Mouse (Mus musculus): Measurements from ENCODE around the gene Fam198a. TPM values are rescaled to one million over a fixed set of nuclear protein-coding genes. Genes with fewer than 3 reads are reported as not detected.

Fam198a gene
- polyA plus RNA-seq, 1 experiment from 2014 or later = 4.7 TPM

GRCm38 (mm10) chr9:121911196-121911595 lies 39.6 kb upstream of the Fam198a start:
- H3K4me2 ChIP-seq (replicated peaks) = no peak overlapping the region
- H3K4me1 ChIP-seq = no peaks in the 10 kb centered on the region
- no peak for ATAC-seq (ENCODE audit: insufficient number of reproducible peaks, low FRiP score, low TSS enrichment, low read depth)
- H3K4me3 ChIP-seq (replicated peaks) = no peak overlapping the region
- no peak overlapping the region for H3K9ac ChIP-seq
- no peak overlapping the region for H3K27ac ChIP-seq (replicated peaks)
- no peaks in the 10 kb centered on the region for H3K9me3 ChIP-seq (replicated peaks)
- H3K27me3 ChIP-seq = no peaks in the 10 kb centered on the region
- no peaks in the 10 kb centered on the region for H3K36me3 ChIP-seq
- 78% methylated on average over 7 of the region's 7 CpGs for WGBS

GRCm38 (mm10) chr9:121912786-121913185 lies 38.0 kb upstream of the Fam198a start:
- H3K36me3 ChIP-seq = no peaks in the 10 kb centered on the region
- H3K27me3 ChIP-seq = no peaks in the 10 kb centered on the region
- no peaks in the 10 kb centered on the region for H3K4me1 ChIP-seq
- H3K9me3 ChIP-seq (replicated peaks) = no peaks in the 10 kb centered on the region
- ATAC-seq (ENCODE audit: insufficient number of reproducible peaks, low FRiP score, low TSS enrichment, low read depth) = no peak
- H3K4me3 ChIP-seq (replicated peaks) = no peak overlapping the region
- 76% methylated on average over 4 of the region's 4 CpGs for WGBS
- no peak overlapping the region for H3K4me2 ChIP-seq (replicated peaks)
- no peak overlapping the region for H3K9ac ChIP-seq
- no peak overlapping the region for H3K27ac ChIP-seq (replicated peaks)

GRCm38 (mm10) chr9:121914226-121914757 lies 36.5 kb upstream of the Fam198a start:
- Histone ChIP-seq H3K9me3 (replicated peaks) (no peaks in the 10 kb centered on the region), H3K4me2 (replicated peaks) (no peak overlapping the region), H3K9ac (no peak overlapping the region), H3K4me1 (no peaks in the 10 kb centered on the region), H3K27me3 (no peaks in the 10 kb centered on the region), H3K36me3 (no peaks in the 10 kb centered on the region), H3K27ac (replicated peaks) (no peak overlapping the region), H3K4me3 (replicated peaks) (no peak overlapping the region)
- 61% methylated on average over 8 of the region's 8 CpGs for WGBS
- no peak for ATAC-seq (ENCODE audit: insufficient number of reproducible peaks, low FRiP score, low TSS enrichment, low read depth)

GRCm38 (mm10) chr9:121915056-121915455 lies 35.7 kb upstream of the Fam198a start:
- H3K27ac ChIP-seq (replicated peaks) = no peak overlapping the region
- H3K36me3 ChIP-seq = no peaks in the 10 kb centered on the region
- H3K9me3 ChIP-seq (replicated peaks) = no peaks in the 10 kb centered on the region
- H3K9ac ChIP-seq = no peak overlapping the region
- no peak for ATAC-seq (ENCODE audit: insufficient number of reproducible peaks, low FRiP score, low TSS enrichment, low read depth)
- H3K4me2 ChIP-seq (replicated peaks) = no peak overlapping the region
- no peaks in the 10 kb centered on the region for H3K27me3 ChIP-seq
- H3K4me1 ChIP-seq = no peaks in the 10 kb centered on the region
- WGBS = 90% methylated on average over 10 of the region's 10 CpGs
- no peak overlapping the region for H3K4me3 ChIP-seq (replicated peaks)

GRCm38 (mm10) chr9:121916102-121916501 lies 34.7 kb upstream of the Fam198a start, which contains the start of gene Cyp8b1:
Cyp8b1 (minus strand) TSS chr9:121916305.
- no peaks in the 10 kb centered on the region for H3K9me3 ChIP-seq (replicated peaks)
- no peaks in the 10 kb centered on the region for H3K36me3 ChIP-seq
- 78% methylated on average over 8 of the region's 8 CpGs for WGBS
- H3K27ac ChIP-seq (replicated peaks) = no peak within 1 kb of the TSS
- H3K4me1 ChIP-seq = no peaks in the 10 kb centered on the region
- H3K4me3 ChIP-seq (replicated peaks) = no peak within 1 kb of the TSS
- H3K27me3 ChIP-seq = no peaks in the 10 kb centered on the region
- no peak for ATAC-seq (ENCODE audit: insufficient number of reproducible peaks, low FRiP score, low TSS enrichment, low read depth)
- H3K9ac ChIP-seq = no peak within 1 kb of the TSS
- H3K4me2 ChIP-seq (replicated peaks) = no peak within 1 kb of the TSS

GRCm38 (mm10) chr9:121919027-121919501 lies 31.7 kb upstream of the Fam198a start:
- Histone ChIP-seq H3K9me3 (replicated peaks) (no peaks in the 10 kb centered on the region), H3K36me3 (no peaks in the 10 kb centered on the region), H3K27me3 (no peaks in the 10 kb centered on the region), H3K27ac (replicated peaks) (no peak overlapping the region), H3K4me3 (replicated peaks) (no peak overlapping the region), H3K9ac (no peak overlapping the region), H3K4me1 (no peaks in the 10 kb centered on the region), H3K4me2 (replicated peaks) (no peak overlapping the region)
- WGBS = 67% methylated on average over 10 of the region's 10 CpGs
- ATAC-seq (ENCODE audit: insufficient number of reproducible peaks, low FRiP score, low TSS enrichment, low read depth) = no peak

- WGBS = 83% methylated on average over 8 of the region's 8 CpGs
- Histone ChIP-seq H3K27me3 (no peaks in the 10 kb centered on the region), H3K27ac (replicated peaks) (no peak overlapping the region)
These were observed 27.3 kb upstream of the Fam198a start for GRCm38 (mm10) chr9:121923443-121923842.

GRCm38 (mm10) chr9:121923906-121924305 lies 26.9 kb upstream of the Fam198a start:
- no peaks in the 10 kb centered on the region for H3K9me3 ChIP-seq (replicated peaks)
- no peak overlapping the region for H3K9ac ChIP-seq
- no peak overlapping the region for H3K4me3 ChIP-seq (replicated peaks)
- H3K27me3 ChIP-seq = no peaks in the 10 kb centered on the region
- H3K4me2 ChIP-seq (replicated peaks) = no peak overlapping the region
- no peaks in the 10 kb centered on the region for H3K36me3 ChIP-seq
- no peaks in the 10 kb centered on the region for H3K4me1 ChIP-seq
- H3K27ac ChIP-seq (replicated peaks) = no peak overlapping the region
- WGBS = 82% methylated on average over 5 of the region's 5 CpGs
- ATAC-seq (ENCODE audit: insufficient number of reproducible peaks, low FRiP score, low TSS enrichment, low read depth) = no peak

More at GRCm38 (mm10) chr9:121923443-121923842, 27.3 kb upstream of the Fam198a start:
- Histone ChIP-seq H3K36me3 (no peaks in the 10 kb centered on the region), H3K9me3 (replicated peaks) (no peaks in the 10 kb centered on the region), H3K4me1 (no peaks in the 10 kb centered on the region), H3K4me2 (replicated peaks) (no peak overlapping the region), H3K9ac (no peak overlapping the region), H3K4me3 (replicated peaks) (no peak overlapping the region)
- ATAC-seq (ENCODE audit: insufficient number of reproducible peaks, low FRiP score, low TSS enrichment, low read depth) = no peak

- no peak overlapping the region for H3K4me3 ChIP-seq (replicated peaks)
- H3K9ac ChIP-seq = no peak overlapping the region
- no peak for ATAC-seq (ENCODE audit: insufficient number of reproducible peaks, low FRiP score, low TSS enrichment, low read depth)
- 81% methylated on average over 9 of the region's 9 CpGs for WGBS
- no peak overlapping the region for H3K27ac ChIP-seq (replicated peaks)
- no peaks in the 10 kb centered on the region for H3K4me1 ChIP-seq
- no peaks in the 10 kb centered on the region for H3K36me3 ChIP-seq
- H3K9me3 ChIP-seq (replicated peaks) = no peaks in the 10 kb centered on the region
- H3K27me3 ChIP-seq = no peaks in the 10 kb centered on the region
- no peak overlapping the region for H3K4me2 ChIP-seq (replicated peaks)
These were observed 25.8 kb upstream of the Fam198a start for GRCm38 (mm10) chr9:121924901-121925560.

GRCm38 (mm10) chr9:121925959-121926358 lies 24.8 kb upstream of the Fam198a start:
- 55% methylated on average over 8 of the region's 8 CpGs for WGBS
- Histone ChIP-seq H3K27me3 (no peaks in the 10 kb centered on the region), H3K36me3 (no peaks in the 10 kb centered on the region), H3K4me2 (replicated peaks) (no peak overlapping the region), H3K4me1 (no peaks in the 10 kb centered on the region), H3K4me3 (replicated peaks) (no peak overlapping the region), H3K27ac (replicated peaks) (peak overlapping the region; percentile 3), H3K9ac (no peak overlapping the region), H3K9me3 (replicated peaks) (no peaks in the 10 kb centered on the region)
- ATAC-seq (ENCODE audit: insufficient number of reproducible peaks, low FRiP score, low TSS enrichment, low read depth) = no peak

GRCm38 (mm10) chr9:121926634-121927405 lies 24.0 kb upstream of the Fam198a start:
- Histone ChIP-seq H3K4me1 (no peaks in the 10 kb centered on the region), H3K4me3 (replicated peaks) (no peak overlapping the region), H3K27me3 (no peaks in the 10 kb centered on the region), H3K27ac (replicated peaks) (0 out of 2 replicates have a peak overlapping the region, but pooled peaks have one; percentile 3), H3K9ac (no peak overlapping the region), H3K4me2 (replicated peaks) (no peak overlapping the region), H3K9me3 (replicated peaks) (no peaks in the 10 kb centered on the region), H3K36me3 (no peaks in the 10 kb centered on the region)
- WGBS = 42% methylated on average over 11 of the region's 11 CpGs
- ATAC-seq (ENCODE audit: insufficient number of reproducible peaks, low FRiP score, low TSS enrichment, low read depth) = no peak

Data from embryonic facial prominence, embryonic 15.5 days (tissue).